Mouse (Mus musculus): ENCODE data around the gene Siglech.

- TF ChIP-seq CTCF (conservative IDR thresholded peaks at IDR 0.05; ENCODE audit: low read length) (no peak), POU5F1 (IDR thresholded peaks at IDR 0.05; ENCODE audit: borderline replicate concordance, low read length) (no peak)
Measured at GRCm38 (mm10) chr7:55824468-55824867, 56.5 kb downstream of the Siglech start.

All from E14TG2a.4 (cell line).